Mouse (Mus musculus) stomach, postnatal 0 days (tissue): Measurements from ENCODE around the gene Rapgef3.

ENCODE experiments used
- CTCF ChIP-seq: IDR thresholded peaks from 2 replicates; pipeline ENCODE4 v1.5.1; 2016; ENCODE audit warnings: antibody characterized with exemption, low read depth, mild to moderate bottlenecking, moderate library complexity
- EP300 ChIP-seq: optimal IDR thresholded peaks from 2 replicates; pipeline ENCODE3; 2016; ENCODE audit warnings: antibody characterized with exemption

DNA sequence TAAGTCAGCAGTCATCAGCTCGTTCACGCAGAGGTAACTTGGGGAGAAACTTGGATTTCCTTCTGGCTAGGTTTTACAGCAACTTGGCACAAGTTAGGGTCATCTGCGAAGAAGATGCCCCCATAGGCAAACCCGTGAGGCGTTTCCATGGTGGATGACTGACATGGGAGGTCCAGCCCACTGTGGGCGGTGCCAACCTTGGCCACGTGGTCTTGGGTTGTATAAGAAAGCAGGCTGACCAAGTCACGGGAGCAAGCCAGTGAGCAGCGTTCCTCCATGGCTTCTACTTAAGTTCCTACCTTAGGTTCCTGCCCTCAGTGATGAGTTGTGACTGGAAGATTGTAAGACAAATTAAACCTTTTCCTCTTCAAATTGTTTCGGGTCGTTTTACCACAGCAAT lies 35.8 kb downstream of the Rapgef3 start:
- TF ChIP-seq CTCF (no peak), EP300 (no peak)
